8 mouse cellular contexts compared by ENCODE assay signal in the genomic region with DNA sequence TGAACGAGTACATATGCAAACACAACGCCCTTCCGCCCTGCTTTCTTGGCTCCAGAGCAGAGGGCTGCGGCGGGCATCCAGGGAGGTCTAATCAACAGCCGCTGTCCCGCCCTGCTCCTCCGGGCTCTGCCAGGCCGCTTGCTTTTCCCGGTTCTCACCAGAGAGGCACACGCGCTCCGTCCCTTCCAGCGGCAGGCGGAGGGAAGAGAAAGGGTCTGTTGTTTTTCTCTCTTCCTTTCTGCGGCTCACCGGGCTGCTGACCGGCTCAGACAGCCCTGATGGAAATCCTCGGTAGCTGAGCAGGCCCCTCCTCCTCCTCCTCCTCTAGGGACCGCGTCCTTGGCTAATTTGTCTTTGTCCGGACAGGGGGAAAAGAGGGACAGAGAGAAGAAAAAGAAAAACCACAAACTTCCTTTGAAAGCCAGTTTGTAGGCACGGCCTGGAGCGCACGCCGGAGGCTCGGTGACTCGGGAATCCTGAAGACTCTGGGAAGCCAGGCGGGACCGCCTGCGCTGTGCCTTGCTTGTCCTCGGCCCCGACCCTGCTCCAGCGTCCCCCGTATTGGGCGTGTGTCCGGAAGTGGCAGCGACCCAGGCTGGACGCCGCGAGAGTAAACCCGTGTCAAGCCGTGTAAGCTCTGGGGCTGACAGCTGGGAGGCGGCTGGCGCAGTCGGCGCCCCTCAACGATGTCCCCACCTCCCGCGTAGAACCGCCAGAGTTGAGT. TPM values are rescaled to one million over a fixed set of nuclear protein-coding genes. Genes with fewer than 3 reads are reported as not detected.
A peak's percentile ranks its signal among the peaks of the same experiment; 100 is the strongest.
DNase-seq lines count a peak whose midpoint lies in the region; ATAC-seq and TF ChIP-seq lines count a peak whose summit lies in the region.

No protein-coding gene starts in this region.

- peak; percentile 56 for DNase-seq in CD4-positive, CD25-positive, alpha-beta regulatory T cell, adult 2 months (ENCODE audit: low read depth, low spot score)
- peak; percentile 91 for DNase-seq in brain, embryonic 14.5 days (ENCODE audit: low read depth)
- DNase-seq in kidney, postnatal 14 days = peak; percentile 88
- peak; percentile 85 for DNase-seq in liver, postnatal 0 days

- H3K27ac ChIP-seq in heart, embryonic 14.5 days (replicated peaks in 1 of 2; ENCODE audit: control insufficient read depth in 1 of 2, insufficient read depth in 1 of 2, low read depth in 2 of 2, low read length in 2 of 2) = peak overlapping the region; percentile 96 to 99
- H3K27ac ChIP-seq in liver, postnatal 0 days (ENCODE audit: low read depth) = peak overlapping the region; percentile 98
- peak overlapping the region; percentile 98 for H3K27ac ChIP-seq in neural tube, embryonic 13.5 days (replicated peaks)
- peak overlapping the region; percentile 96 for H3K27ac ChIP-seq in testis, adult 2 months (ENCODE audit: control insufficient read depth, insufficient read depth, low read depth, low read length)

- no peaks in the 10 kb centered on the region for H3K27me3 ChIP-seq in heart, embryonic 14.5 days (ENCODE audit: control insufficient read depth, insufficient read depth, low read length)
- no peaks in the 10 kb centered on the region for H3K27me3 ChIP-seq in liver, postnatal 0 days (ENCODE audit: insufficient read depth, low read length)
- H3K27me3 ChIP-seq in neural tube, embryonic 13.5 days = no peaks in the 10 kb centered on the region
- H3K27me3 ChIP-seq in testis, adult 2 months (ENCODE audit: control insufficient read depth, insufficient read depth, low read length) = no peaks in the 10 kb centered on the region

- peak overlapping the region; percentile 82 to 83 for H3K4me3 ChIP-seq in heart, embryonic 14.5 days (ENCODE audit: control insufficient read depth in 1 of 2, insufficient read depth in 1 of 2, low read depth in 1 of 2, low read length in 2 of 2)
- peak overlapping the region; percentile 74 for H3K4me3 ChIP-seq in liver, postnatal 0 days (ENCODE audit: low read depth, low read length)
- H3K4me3 ChIP-seq in neural tube, embryonic 13.5 days = peak overlapping the region; percentile 76
- H3K4me3 ChIP-seq in testis, adult 2 months (ENCODE audit: control insufficient read depth, low read depth, low read length) = peak overlapping the region; percentile 98

- no peaks in the 10 kb centered on the region for H3K9me3 ChIP-seq in heart, embryonic 14.5 days (ENCODE audit: control insufficient read depth, low read length)
- no peaks in the 10 kb centered on the region for H3K9me3 ChIP-seq in liver, postnatal 0 days (ENCODE audit: low read length)
- no peaks in the 10 kb centered on the region for H3K9me3 ChIP-seq in neural tube, embryonic 13.5 days

- peaks cover 3 to 19% of the 10 kb centered on the region in 2 experiments for H3K4me1 ChIP-seq in heart, embryonic 14.5 days (ENCODE audit: control insufficient read depth in 2 of 2, insufficient read depth in 2 of 2, low read length in 2 of 2)
- peaks cover 26% of the 10 kb centered on the region for H3K4me1 ChIP-seq in liver, postnatal 0 days (ENCODE audit: insufficient read depth)
- H3K4me1 ChIP-seq in neural tube, embryonic 13.5 days (replicated peaks) = peaks cover 44% of the 10 kb centered on the region
- H3K4me1 ChIP-seq in testis, adult 2 months (ENCODE audit: control insufficient read depth, insufficient read depth, low read length) = peaks cover 9% of the 10 kb centered on the region

- TF ChIP-seq CTCF in brain, embryonic 14.5 days (IDR thresholded peaks at IDR 0.05; ENCODE audit: borderline replicate concordance, extremely low read depth, insufficient read depth, insufficient read length) = peak; percentile 24; the same call in 1 of the 2 replicates
- peak; percentile 50 for TF ChIP-seq CTCF in liver, postnatal 0 days (IDR thresholded peaks at IDR 0.05; ENCODE audit: low read depth)
- TF ChIP-seq CTCF in testis, adult 2 months (IDR thresholded peaks at IDR 0.05; ENCODE audit: control insufficient read depth, insufficient read depth, insufficient replicate concordance, low read depth, low read length) = peak; percentile 10; the same call in 1 of the 2 replicates

- H3K4me2 ChIP-seq in heart, embryonic 14.5 days (ENCODE audit: low read length) = peak overlapping the region; percentile 89
- H3K4me2 ChIP-seq in liver, postnatal 0 days (ENCODE audit: low read depth, low read length) = peak overlapping the region; percentile 83
- peak overlapping the region; percentile 82 for H3K4me2 ChIP-seq in neural tube, embryonic 13.5 days

- peak; percentile 53; the same call in 1 of the 2 replicates for TF ChIP-seq POLR2A in brain, embryonic 14.5 days (IDR thresholded peaks at IDR 0.05; ENCODE audit: borderline replicate concordance, extremely low read depth, insufficient read depth, insufficient read length, poor library complexity, severe bottlenecking)
- peak; percentile 52 for TF ChIP-seq POLR2A in testis, adult 2 months (IDR thresholded peaks at IDR 0.05; ENCODE audit: control insufficient read depth, low read depth, low read length)

- H3K9ac ChIP-seq in heart, embryonic 14.5 days (ENCODE audit: low read length) = peak overlapping the region; percentile 94
- H3K9ac ChIP-seq in liver, postnatal 0 days (replicated peaks) = peak overlapping the region; percentile 86
- peak overlapping the region; percentile 91 for H3K9ac ChIP-seq in neural tube, embryonic 13.5 days

- TF ChIP-seq EP300 in liver, postnatal 0 days (IDR thresholded peaks at IDR 0.05; ENCODE audit: low read depth) = no peak

- H3K36me3 ChIP-seq in heart, embryonic 14.5 days (ENCODE audit: control insufficient read depth, insufficient read depth, low read length) = peaks cover 10% of the 10 kb centered on the region
- peaks cover 13% of the 10 kb centered on the region for H3K36me3 ChIP-seq in liver, postnatal 0 days (replicated peaks; ENCODE audit: insufficient read depth, low read length)
- peaks cover 9% of the 10 kb centered on the region for H3K36me3 ChIP-seq in neural tube, embryonic 13.5 days
- no peaks in the 10 kb centered on the region; the same call in none of the 2 replicates for H3K36me3 ChIP-seq in testis, adult 2 months (ENCODE audit: control insufficient read depth, insufficient read depth, low read length)

- under 1% methylated on average over 49 of the region's 51 CpGs for WGBS in heart, embryonic 14.5 days
- WGBS in liver, postnatal 0 days (ENCODE audit: insufficient replicate concordance) = 1% methylated on average over 49 of the region's 51 CpGs
- WGBS in neural tube, embryonic 13.5 days = under 1% methylated on average over 51 of the region's 51 CpGs

- ATAC-seq in erythroid progenitor cell, adult 5-6 weeks (replicated peaks; ENCODE audit: low FRiP score, poor library complexity, severe bottlenecking) = peak; percentile 73
- ATAC-seq in heart, embryonic 14.5 days (ENCODE audit: insufficient number of reproducible peaks, insufficient read depth, low FRiP score, low read depth) = peak; percentile 62
- peak; percentile 66 for ATAC-seq in liver, postnatal 0 days
- ATAC-seq in neural tube, embryonic 13.5 days (ENCODE audit: low read depth) = peak; percentile 69

RNA-seq across cellular contexts. Expression of a gene that starts 1.2 kb away (rescaled TPM):
- 64.6 and 72.9 TPM in 2 replicates for polyA plus RNA-seq in brain, embryonic 14.5 days (2012; rRNA removed)
- 5.9 and 7.6 TPM in 2 replicates for total RNA-seq in erythroid progenitor cell, adult 5-6 weeks (2015; ENCODE audit: low replicate concordance)
- total RNA-seq in erythroid progenitor cell, adult 5-6 weeks (2017; ENCODE audit: low replicate concordance) = 7.2 and 8.4 TPM in 2 replicates
- 29.8 and 31.7 TPM in 2 replicates for polyA plus RNA-seq in heart, embryonic 14.5 days (2014; fragmentation: Nextera tagmentation; extraction: Ambion mirVana)
- 10.6 and 10.7 TPM in 2 replicates for polyA plus RNA-seq in liver, postnatal 0 days (2015; fragmentation: Nextera tagmentation; extraction: Ambion mirVana)
- 46.3 and 47.1 TPM in 2 replicates for polyA plus RNA-seq in neural tube, embryonic 13.5 days (2015; fragmentation: Nextera tagmentation; extraction: Ambion mirVana)
- polyA plus RNA-seq in testis, adult 2 months (2012; rRNA removed) = 18.3 and 19.1 TPM in 2 replicates

RNA-seq across cellular contexts. Expression of a gene that starts 1.9 kb away (rescaled TPM):
- polyA plus RNA-seq in brain, embryonic 14.5 days (2012; rRNA removed) = 48.7 and 53.3 TPM in 2 replicates
- total RNA-seq in erythroid progenitor cell, adult 5-6 weeks (2015; ENCODE audit: low replicate concordance) = 27.8 and 38.6 TPM in 2 replicates
- total RNA-seq in erythroid progenitor cell, adult 5-6 weeks (2017; ENCODE audit: low replicate concordance) = 19.0 and 36.1 TPM in 2 replicates
- polyA plus RNA-seq in heart, embryonic 14.5 days (2014; fragmentation: Nextera tagmentation; extraction: Ambion mirVana) = 25.6 and 28.8 TPM in 2 replicates
- polyA plus RNA-seq in liver, postnatal 0 days (2015; fragmentation: Nextera tagmentation; extraction: Ambion mirVana) = 41.4 and 42.8 TPM in 2 replicates
- polyA plus RNA-seq in neural tube, embryonic 13.5 days (2015; fragmentation: Nextera tagmentation; extraction: Ambion mirVana) = 49.3 and 52.7 TPM in 2 replicates
- polyA plus RNA-seq in testis, adult 2 months (2012; rRNA removed) = 60.3 and 61.1 TPM in 2 replicates

RNA-seq across cellular contexts. Expression of a gene that starts 23.9 kb away (rescaled TPM):
- 1.4 and 1.6 TPM in 2 replicates for polyA plus RNA-seq in brain, embryonic 14.5 days (2012; rRNA removed)
- 0.84 and 1.1 TPM in 2 replicates for total RNA-seq in erythroid progenitor cell, adult 5-6 weeks (2015; ENCODE audit: low replicate concordance)
- not detected in 2 replicates for total RNA-seq in erythroid progenitor cell, adult 5-6 weeks (2017; ENCODE audit: low replicate concordance)
- 0.88 TPM in 2 replicates for polyA plus RNA-seq in heart, embryonic 14.5 days (2014; fragmentation: Nextera tagmentation; extraction: Ambion mirVana)
- 1.2 TPM in 2 replicates for polyA plus RNA-seq in liver, postnatal 0 days (2015; fragmentation: Nextera tagmentation; extraction: Ambion mirVana)
- polyA plus RNA-seq in neural tube, embryonic 13.5 days (2015; fragmentation: Nextera tagmentation; extraction: Ambion mirVana) = 0.26 and 0.57 TPM in 2 replicates
- polyA plus RNA-seq in testis, adult 2 months (2012; rRNA removed) = 7.6 and 7.8 TPM in 2 replicates

RNA-seq across cellular contexts. Expression of a gene that starts 31.6 kb away (rescaled TPM):
- 89.6 and 100 TPM in 2 replicates for polyA plus RNA-seq in brain, embryonic 14.5 days (2012; rRNA removed)
- 72.1 and 81.3 TPM in 2 replicates for total RNA-seq in erythroid progenitor cell, adult 5-6 weeks (2015; ENCODE audit: low replicate concordance)
- 35.4 and 49.5 TPM in 2 replicates for total RNA-seq in erythroid progenitor cell, adult 5-6 weeks (2017; ENCODE audit: low replicate concordance)
- 118 and 123 TPM in 2 replicates for polyA plus RNA-seq in heart, embryonic 14.5 days (2014; fragmentation: Nextera tagmentation; extraction: Ambion mirVana)
- 124 and 125 TPM in 2 replicates for polyA plus RNA-seq in liver, postnatal 0 days (2015; fragmentation: Nextera tagmentation; extraction: Ambion mirVana)
- 96.7 and 104 TPM in 2 replicates for polyA plus RNA-seq in neural tube, embryonic 13.5 days (2015; fragmentation: Nextera tagmentation; extraction: Ambion mirVana)
- 27.5 and 27.6 TPM in 2 replicates for polyA plus RNA-seq in testis, adult 2 months (2012; rRNA removed)

RNA-seq across cellular contexts. Expression of a gene that starts 32.0 kb away (rescaled TPM):
- 0.53 and 0.64 TPM in 2 replicates for polyA plus RNA-seq in brain, embryonic 14.5 days (2012; rRNA removed)
- not detected in 2 replicates for total RNA-seq in erythroid progenitor cell, adult 5-6 weeks (2015; ENCODE audit: low replicate concordance)
- not detected in 2 replicates for total RNA-seq in erythroid progenitor cell, adult 5-6 weeks (2017; ENCODE audit: low replicate concordance)
- polyA plus RNA-seq in heart, embryonic 14.5 days (2014; fragmentation: Nextera tagmentation; extraction: Ambion mirVana) = not detected in 2 replicates
- not detected in 2 replicates for polyA plus RNA-seq in liver, postnatal 0 days (2015; fragmentation: Nextera tagmentation; extraction: Ambion mirVana)
- polyA plus RNA-seq in neural tube, embryonic 13.5 days (2015; fragmentation: Nextera tagmentation; extraction: Ambion mirVana) = not detected in 2 replicates
- 1.9 and 2.0 TPM in 2 replicates for polyA plus RNA-seq in testis, adult 2 months (2012; rRNA removed)

Comparison
In these comparisons a context has a peak if more than half of its experiments do, and no peak if none do; other contexts are left out.
1. Peak in every context shown above with its lines: DNase-seq, ATAC-seq, H3K4me3 ChIP-seq and H3K27ac ChIP-seq.